Mouse (Mus musculus) forebrain, postnatal 0 days (tissue): ENCODE results near the gene Sowahb. TPM values are rescaled to one million over a fixed set of nuclear protein-coding genes. Genes with fewer than 3 reads are reported as not detected.

Experiments used
- ATAC-seq: fragments of 200-750 bp; cut with Nextera tagmentation; 2 replicates; pipeline ENCODE4 v1.8.0; 2017; ENCODE audit warnings: mild to moderate bottlenecking, moderate library complexity
- DNase-seq: peaks from one replicate; pipeline ENCODE4 v3.0.0-alpha.2; 2015
- H3K27ac ChIP-seq: fragments of 300-500 bp; sonication (generic); 2 replicates; pipeline ENCODE4 v1.5.1; 2014; ENCODE audit warnings: low read depth, mild to moderate bottlenecking, antibody characterized with exemption, low read length, moderate library complexity, mixed read lengths
- H3K27me3 ChIP-seq: fragments of 300-500 bp; sonication (generic); 2 replicates; pipeline ENCODE4 v1.6.1; 2014; ENCODE audit warnings: mild to moderate bottlenecking, low read length, mixed read lengths; ENCODE audit not compliant: insufficient read depth
- H3K36me3 ChIP-seq: fragments of 300-500 bp; sonication (generic); 2 replicates; pipeline ENCODE4 v1.6.1; 2014; ENCODE audit warnings: mild to moderate bottlenecking, moderate library complexity; ENCODE audit not compliant: insufficient read depth
- H3K4me1 ChIP-seq: fragments of 300-500 bp; sonication (generic); 2 replicates; pipeline ENCODE4 v1.6.1; 2014; ENCODE audit warnings: antibody characterized with exemption; ENCODE audit not compliant: insufficient read depth
- H3K4me2 ChIP-seq: fragments of 300-500 bp; sonication (generic); 2 replicates; pipeline ENCODE4 v1.6.1; 2014; ENCODE audit warnings: low read depth, mild to moderate bottlenecking, moderate library complexity
- H3K4me3 ChIP-seq: fragments of 300-500 bp; sonication (generic); 2 replicates; pipeline ENCODE4 v1.5.1; 2014; ENCODE audit warnings: low read depth, low read length, mixed read lengths
- H3K9ac ChIP-seq: fragments of 300-500 bp; sonication (generic); 2 replicates; pipeline ENCODE4 v1.6.1; 2014; ENCODE audit warnings: mild to moderate bottlenecking
- H3K9me3 ChIP-seq: fragments of 300-500 bp; sonication (generic); 2 replicates; pipeline ENCODE4 v1.6.1; 2016; ENCODE audit warnings: low read length
- CTCF ChIP-seq: sonication (generic); IDR thresholded peaks from 2 replicates; pipeline ENCODE4 v1.5.1; 2016; ENCODE audit warnings: antibody characterized with exemption, control low read depth, low read depth
- WGBS: fragments of 180-500 bp; shearing (Covaris S2); extraction: QIAGEN DNeasy Blood & Tissue Kit; methylation state at CpG from one replicate; pipeline ENCODE4 v1.1.7; 2014; 5-methylcytosine and 5-hydroxymethylcytosine counted together
- polyA plus RNA-seq: library from polyadenylated mRNA; unstranded; fragments of >200 nt; fragmentation: Nextera tagmentation; extraction: Ambion mirVana; gene quantifications from 2 replicates; pipeline ENCODE4 v1.2.1, GENCODE M21; 2015
- total RNA-seq: library from RNA; depleted of rRNA; stranded (reverse); fragments of >200 nt; gene quantifications from 2 replicates; pipeline ENCODE4 v1.2.3, GENCODE M21; 2014; rRNA removed

Gene Sowahb
- total and polyA plus RNA-seq, 2 experiments from 2014 or later: 0.10 to 0.12 TPM

DNA sequence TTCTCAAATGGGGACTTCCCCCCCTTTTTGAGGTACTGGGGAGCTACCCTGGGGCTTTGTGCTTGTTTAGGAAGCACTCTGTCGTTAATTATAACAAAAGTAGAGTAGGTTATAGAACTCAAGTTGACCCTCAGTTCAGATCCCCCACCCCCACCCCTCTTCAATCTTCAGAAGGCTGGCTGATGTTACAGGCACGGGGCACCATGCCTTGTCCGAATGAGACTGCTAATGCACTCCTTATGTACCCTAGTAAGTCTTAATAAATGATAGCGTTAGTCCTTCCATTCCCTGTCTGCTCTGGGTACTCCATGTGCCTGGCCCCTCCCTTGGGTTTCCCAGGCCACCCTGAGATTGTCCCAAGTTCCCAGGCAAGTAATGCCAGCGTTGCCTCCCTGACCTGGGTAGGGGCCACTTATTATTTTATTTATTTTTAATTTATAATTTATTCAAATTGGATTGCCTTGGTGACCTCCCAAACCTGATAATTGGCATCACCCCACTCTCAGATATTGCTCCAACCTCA is 46.3 kb downstream of the Sowahb start:
- Histone ChIP-seq H3K9ac (no peak overlapping the region), H3K27me3 (no peaks in the 10 kb centered on the region), H3K4me2 (no peak overlapping the region), H3K4me3 (no peak overlapping the region), H3K27ac (no peak overlapping the region), H3K36me3 (no peaks in the 10 kb centered on the region), H3K9me3 (no peaks in the 10 kb centered on the region), H3K4me1 (no peaks in the 10 kb centered on the region)
- no peak for DNase-seq
- no peak for TF ChIP-seq CTCF
- 54% methylated on average over 5 of the region's 5 CpGs for WGBS
- ATAC-seq: no peak

GRCm38 (mm10) chr5:92997428-92998120 is 47.2 kb downstream of the Sowahb start:
- DNase-seq (no peak), ATAC-seq (0 out of 2 replicates have a peak, but pooled peaks have one; percentile 18)
- no peak for TF ChIP-seq CTCF
- Histone ChIP-seq H3K27ac (no peak overlapping the region), H3K4me1 (no peaks in the 10 kb centered on the region), H3K9me3 (no peaks in the 10 kb centered on the region), H3K27me3 (no peaks in the 10 kb centered on the region), H3K4me3 (no peak overlapping the region), H3K9ac (no peak overlapping the region), H3K4me2 (no peak overlapping the region), H3K36me3 (no peaks in the 10 kb centered on the region)
- WGBS: 61% methylated on average over 5 of the region's 5 CpGs

GRCm38 (mm10) chr5:92994861-92995260 is 50.0 kb downstream of the Sowahb start:
- Histone ChIP-seq H3K4me2 (no peak overlapping the region), H3K9ac (no peak overlapping the region), H3K27ac (no peak overlapping the region), H3K4me1 (no peaks in the 10 kb centered on the region), H3K4me3 (no peak overlapping the region), H3K27me3 (no peaks in the 10 kb centered on the region), H3K9me3 (no peaks in the 10 kb centered on the region), H3K36me3 (no peaks in the 10 kb centered on the region)
- 94% methylated on average over 2 of the region's 2 CpGs for WGBS
- TF ChIP-seq CTCF: no peak
- ATAC-seq: no peak
- DNase-seq: no peak

GRCm38 (mm10) chr5:92994309-92994708 is 50.5 kb downstream of the Sowahb start:
- no peak for ATAC-seq
- Histone ChIP-seq H3K36me3 (no peaks in the 10 kb centered on the region), H3K4me1 (no peaks in the 10 kb centered on the region), H3K4me2 (no peak overlapping the region), H3K27me3 (no peaks in the 10 kb centered on the region), H3K9ac (no peak overlapping the region), H3K27ac (no peak overlapping the region), H3K4me3 (no peak overlapping the region), H3K9me3 (no peaks in the 10 kb centered on the region)
- no peak for DNase-seq
- 82% methylated on average over 6 of the region's 6 CpGs for WGBS
- TF ChIP-seq CTCF: no peak

- H3K4me2 ChIP-seq: no peak overlapping the region
- DNase-seq (no peak), ATAC-seq (no peak)
- no peaks in the 10 kb centered on the region for H3K27me3 ChIP-seq
- H3K4me1 ChIP-seq: no peaks in the 10 kb centered on the region
- H3K4me3 ChIP-seq: no peak overlapping the region
- WGBS: 81% methylated on average over 3 of the region's 3 CpGs
- no peak overlapping the region for H3K9ac ChIP-seq
- H3K27ac ChIP-seq: no peak overlapping the region
- H3K9me3 ChIP-seq: no peaks in the 10 kb centered on the region
- no peak for TF ChIP-seq CTCF
- H3K36me3 ChIP-seq: no peaks in the 10 kb centered on the region
Measured at GRCm38 (mm10) chr5:92992106-92992505, 52.7 kb downstream of the Sowahb start.

Other genes with a start within 250 kb of the Sowahb start
- gene Sept11, start 48.4 kb upstream of the Sowahb start, total RNA-seq: 87.2 and 104 TPM in 2 replicates
- gene Sept11, start 48.4 kb upstream of the Sowahb start, polyA plus RNA-seq: 85.9 and 104 TPM in 2 replicates
- 284 and 305 TPM in 2 replicates for gene Ccni, start 161.5 kb upstream of the Sowahb start, total RNA-seq
- gene Ccni, start 161.5 kb upstream of the Sowahb start, polyA plus RNA-seq: 113 and 133 TPM in 2 replicates
- gene 2010109A12Rik, start 161.5 kb upstream of the Sowahb start, total RNA-seq: 0.46 and 1.1 TPM in 2 replicates
- 0.80 and 1.4 TPM in 2 replicates for gene 2010109A12Rik, start 161.5 kb upstream of the Sowahb start, polyA plus RNA-seq
- 73.4 and 82.9 TPM in 2 replicates for gene Ccng2, start 222.2 kb upstream of the Sowahb start, total RNA-seq
- 47.7 and 49.7 TPM in 2 replicates for gene Ccng2, start 222.2 kb upstream of the Sowahb start, polyA plus RNA-seq